Mouse (Mus musculus): ENCODE data around the gene Eci3.

The Eci3 gene

GRCm38 (mm10) chr13:34934931-34935644 is 28.5 kb downstream of the Eci3 start:
- DNase-seq (ENCODE audit: low spot score), result peak; percentile 29

GRCm38 (mm10) chr13:34924210-34924609 is 39.4 kb downstream of the Eci3 start, which contains the start of the genes Fam217a and 4933417A18Rik:
Fam217a (minus strand) TSS chr13:34924310.
4933417A18Rik (plus strand) TSS chr13:34924409.
- DNase-seq (ENCODE audit: low spot score), result no peak

GRCm38 (mm10) chr13:34916520-34917167 is 47.0 kb downstream of the Eci3 start:
- DNase-seq (ENCODE audit: low spot score), result no peak

GRCm38 (mm10) chr13:34914614-34915013 is 49.0 kb downstream of the Eci3 start:
- DNase-seq (ENCODE audit: low spot score), result no peak
